Comparison of ENCODE assay signal across 8 mouse cellular contexts in genomic region chr10:51405141-51405540, GRCm38 (mm10).
A peak's percentile ranks its signal among the peaks of the same experiment; 100 is the strongest.
DNase-seq lines count a peak whose midpoint lies in the region; ATAC-seq and TF ChIP-seq lines count a peak whose summit lies in the region.

No protein-coding gene starts in this region.

- peak; percentile 34 for DNase-seq in heart, postnatal 0 days (ENCODE audit: low spot score)
- no peak for DNase-seq in heart, adult 11 months
- DNase-seq in adrenal gland, postnatal 25 days, result peak; percentile 42
- DNase-seq in left cerebral cortex, adult 18-20 months (ENCODE audit: low spot score in 2 of 2), result peak; percentile 65 to 72
- peak; percentile 79 for DNase-seq in splenic B cell, adult 2 months (ENCODE audit: low read depth, low spot score)

- no peak for TF ChIP-seq EP300 in heart, postnatal 0 days (IDR thresholded peaks at IDR 0.05; ENCODE audit: low read depth)

- peak; percentile 79 for TF ChIP-seq CTCF in heart, postnatal 0 days (IDR thresholded peaks at IDR 0.05; ENCODE audit: low read depth)
- TF ChIP-seq CTCF in embryonic fibroblast, embryonic 13.5 days (IDR thresholded peaks at IDR 0.05; ENCODE audit: borderline replicate concordance, insufficient read depth, low read length), result peak; percentile 32; the same call in 1 of the 2 replicates

- H3K4me2 ChIP-seq in heart, postnatal 0 days (ENCODE audit: low read depth, low read length), result no peak overlapping the region
- H3K4me2 ChIP-seq in hindbrain, embryonic 16.5 days (ENCODE audit: low read length), result no peak overlapping the region
- H3K4me2 ChIP-seq in midbrain, embryonic 12.5 days (replicated peaks), result no peak overlapping the region

- no peak for TF ChIP-seq POLR2A in embryonic fibroblast, embryonic 13.5 days (IDR thresholded peaks at IDR 0.05; ENCODE audit: low read depth, low read length)

- 5% methylated on average over 9 of the region's 9 CpGs for WGBS in heart, postnatal 0 days
- WGBS in hindbrain, embryonic 16.5 days, result 5% methylated on average over 9 of the region's 9 CpGs
- 7% methylated on average over 9 of the region's 9 CpGs for WGBS in midbrain, embryonic 12.5 days

- no peak overlapping the region for H3K9ac ChIP-seq in heart, postnatal 0 days (replicated peaks; ENCODE audit: low read depth, low read length)
- no peak overlapping the region for H3K9ac ChIP-seq in hindbrain, embryonic 16.5 days (ENCODE audit: low read depth, low read length)
- no peak overlapping the region for H3K9ac ChIP-seq in midbrain, embryonic 12.5 days (replicated peaks)

- H3K9me3 ChIP-seq in heart, postnatal 0 days (replicated peaks; ENCODE audit: control insufficient read depth, low read length), result no peaks in the 10 kb centered on the region
- no peaks in the 10 kb centered on the region for H3K9me3 ChIP-seq in hindbrain, embryonic 16.5 days (ENCODE audit: control insufficient read depth, low read length)
- H3K9me3 ChIP-seq in midbrain, embryonic 12.5 days, result no peaks in the 10 kb centered on the region

- no peak overlapping the region for H3K4me3 ChIP-seq in heart, postnatal 0 days (ENCODE audit: low read depth, low read length)
- no peak overlapping the region for H3K4me3 ChIP-seq in embryonic fibroblast, embryonic 13.5 days (ENCODE audit: insufficient read depth, low read length)
- no peak overlapping the region for H3K4me3 ChIP-seq in hindbrain, embryonic 16.5 days (ENCODE audit: low read length)
- H3K4me3 ChIP-seq in midbrain, embryonic 12.5 days, result no peak overlapping the region

- H3K36me3 ChIP-seq in heart, postnatal 0 days (replicated peaks; ENCODE audit: control insufficient read depth, insufficient read depth, low read length), result no peaks in the 10 kb centered on the region
- H3K36me3 ChIP-seq in hindbrain, embryonic 16.5 days (ENCODE audit: control insufficient read depth, insufficient read depth, low read length), result no peaks in the 10 kb centered on the region
- no peaks in the 10 kb centered on the region for H3K36me3 ChIP-seq in midbrain, embryonic 12.5 days
- H3K36me3 ChIP-seq in splenic B cell, adult 2 months (ENCODE audit: control insufficient read depth, insufficient read depth, low read length, poor library complexity, severe bottlenecking), result no peaks in the 10 kb centered on the region

- ATAC-seq in heart, postnatal 0 days (ENCODE audit: insufficient read depth, low read depth), result no peak
- ATAC-seq in hindbrain, embryonic 16.5 days, result peak; percentile 89
- peak; percentile 78 for ATAC-seq in midbrain, embryonic 12.5 days (ENCODE audit: low FRiP score, low read depth)

- no peak overlapping the region for H3K27ac ChIP-seq in heart, postnatal 0 days (ENCODE audit: low read depth)
- H3K27ac ChIP-seq in embryonic fibroblast, embryonic 13.5 days (ENCODE audit: insufficient read depth, low read length), result no peak overlapping the region
- H3K27ac ChIP-seq in hindbrain, embryonic 16.5 days (ENCODE audit: low read depth, low read length), result no peak overlapping the region
- H3K27ac ChIP-seq in midbrain, embryonic 12.5 days (replicated peaks), result no peak overlapping the region

- no peaks in the 10 kb centered on the region for H3K27me3 ChIP-seq in heart, postnatal 0 days (ENCODE audit: control insufficient read depth, insufficient read depth, low read length)
- no peaks in the 10 kb centered on the region for H3K27me3 ChIP-seq in hindbrain, embryonic 16.5 days (replicated peaks; ENCODE audit: control insufficient read depth, insufficient read depth, low read length)
- 0 out of 2 replicates have a peak, but pooled peaks cover 3% of the 10 kb centered on the region for H3K27me3 ChIP-seq in midbrain, embryonic 12.5 days
- no peaks in the 10 kb centered on the region for H3K27me3 ChIP-seq in splenic B cell, adult 2 months (ENCODE audit: control insufficient read depth, insufficient read depth, low read length, poor library complexity, severe bottlenecking)

- H3K4me1 ChIP-seq in heart, postnatal 0 days (ENCODE audit: control insufficient read depth, insufficient read depth), result no peaks in the 10 kb centered on the region
- no peaks in the 10 kb centered on the region for H3K4me1 ChIP-seq in embryonic fibroblast, embryonic 13.5 days (ENCODE audit: control insufficient read depth, insufficient read depth, low read length)
- H3K4me1 ChIP-seq in hindbrain, embryonic 16.5 days (ENCODE audit: control insufficient read depth, insufficient read depth, low read depth, low read length), result no peaks in the 10 kb centered on the region
- H3K4me1 ChIP-seq in midbrain, embryonic 12.5 days, result no peaks in the 10 kb centered on the region
